Comparison of ENCODE assay signal across 12 mouse cellular contexts in the genomic region with DNA sequence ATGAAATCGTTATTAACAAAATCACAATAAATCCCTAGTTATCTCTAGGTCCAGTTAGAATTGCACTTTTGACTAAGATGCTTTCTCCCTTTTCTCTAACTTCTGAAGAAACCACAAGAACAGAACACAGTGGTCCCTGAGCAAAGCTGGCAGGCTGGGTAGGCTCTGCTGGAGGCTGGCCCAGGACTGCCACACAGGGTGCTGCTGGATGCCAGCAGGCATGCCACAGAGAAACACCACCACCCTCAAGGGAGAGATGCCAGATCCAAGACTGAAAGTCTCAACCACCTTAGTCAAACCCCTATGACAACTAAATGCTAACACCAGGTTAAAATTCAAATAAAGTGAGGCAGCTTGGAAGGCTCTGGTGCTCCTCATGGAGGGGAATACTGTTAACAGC. TPM values are rescaled to one million over a fixed set of nuclear protein-coding genes. Genes with fewer than 3 reads are reported as not detected.
DNase-seq lines count a peak whose midpoint lies in the region; ATAC-seq and TF ChIP-seq lines count a peak whose summit lies in the region.
"Had no signal": no experiment of that assay in that cellular context is flagged by ENCODE, and none has a peak within 500 bp of the region (broad histone marks: within the 10 kb centered on the region; RNA-seq: fewer than 3 reads in every experiment).

No protein-coding gene starts in this region.

- no peak overlapping the region for H3K9ac ChIP-seq in stomach, postnatal 0 days (ENCODE audit: low read length)
- H3K9ac ChIP-seq: hindbrain, embryonic 15.5 days; liver, embryonic 13.5 days; midbrain, embryonic 15.5 days had no signal

- WGBS in stomach, postnatal 0 days, result 80% methylated on average over 1 of the region's 1 CpGs

- no peaks in the 10 kb centered on the region for H3K9me3 ChIP-seq in stomach, postnatal 0 days (ENCODE audit: control insufficient read depth, low read length)
- H3K9me3 ChIP-seq: hindbrain, embryonic 15.5 days; liver, embryonic 13.5 days; midbrain, embryonic 15.5 days had no signal

- H3K36me3 ChIP-seq in stomach, postnatal 0 days (ENCODE audit: control insufficient read depth, insufficient read depth, low read length), result no peaks in the 10 kb centered on the region; the same call in 1 of the 2 replicates
- H3K36me3 ChIP-seq: midbrain, embryonic 15.5 days had no signal

- no peak for TF ChIP-seq CTCF in stomach, postnatal 0 days (IDR thresholded peaks at IDR 0.05; ENCODE audit: low read depth)

- H3K4me3 ChIP-seq in stomach, postnatal 0 days (ENCODE audit: low read depth, low read length), result no peak overlapping the region
- H3K4me3 ChIP-seq: hindbrain, embryonic 15.5 days; liver, embryonic 13.5 days; midbrain, embryonic 15.5 days had no signal

- peak; percentile 76 for DNase-seq in gastrocnemius, adult 18-20 months (ENCODE audit: low spot score)
- no peak for DNase-seq in gastrocnemius, postnatal 4 days (ENCODE audit: low spot score in 2 of 2)
- peak; percentile 13 for DNase-seq in testis, postnatal 14 days (ENCODE audit: low spot score)
- DNase-seq in testis, postnatal 10 days (ENCODE audit: low spot score), result no peak
- peak; percentile 58 for DNase-seq in kidney, postnatal 14 days
- no peak for DNase-seq in stomach, postnatal 0 days (ENCODE audit: low spot score)
- no peak for DNase-seq in embryo, embryonic 10 days (ENCODE audit: low spot score)
- no peak for DNase-seq in spleen, postnatal 14 days (ENCODE audit: low spot score in 2 of 2)
- DNase-seq: liver, embryonic 13.5 days; spleen, adult 18-20 months had no signal

- H3K4me1 ChIP-seq in stomach, postnatal 0 days (replicated peaks; ENCODE audit: control insufficient read depth, insufficient read depth), result no peaks in the 10 kb centered on the region; the same call in 1 of the 2 replicates
- H3K4me1 ChIP-seq: hindbrain, embryonic 15.5 days had no signal

- ATAC-seq in stomach, postnatal 0 days (ENCODE audit: low FRiP score, low TSS enrichment), result no peak
- ATAC-seq: midbrain, embryonic 15.5 days had no signal

- no peak overlapping the region for H3K4me2 ChIP-seq in stomach, postnatal 0 days (replicated peaks; ENCODE audit: low read depth)
- H3K4me2 ChIP-seq: hindbrain, embryonic 15.5 days; liver, embryonic 13.5 days; midbrain, embryonic 15.5 days had no signal

- H3K27ac ChIP-seq in stomach, postnatal 0 days (replicated peaks), result peak overlapping the region; percentile 35; the same call in 1 of the 2 replicates
- H3K27ac ChIP-seq: hindbrain, embryonic 15.5 days; liver, embryonic 13.5 days; midbrain, embryonic 15.5 days had no signal

- H3K27me3 ChIP-seq in stomach, postnatal 0 days (ENCODE audit: control insufficient read depth, insufficient read depth, low read length), result no peaks in the 10 kb centered on the region
- H3K27me3 ChIP-seq: hindbrain, embryonic 15.5 days; liver, embryonic 13.5 days; midbrain, embryonic 15.5 days had no signal

- TF ChIP-seq EP300 in stomach, postnatal 0 days (optimal IDR thresholded peaks at IDR 0.05), result no peak

RNA-seq across cellular contexts. Expression of a gene that starts 36.7 kb away (rescaled TPM):
- 10 to 100 TPM; 77.8 to 81.5 TPM for total RNA-seq in gastrocnemius, adult 18-20 months (2021)
- total RNA-seq in gastrocnemius, postnatal 4 days (2021), result 10 to 100 TPM; 46.6 to 47.2 TPM
- 41.4 and 47.8 TPM in 2 replicates for polyA plus RNA-seq in stomach, postnatal 0 days (2015; fragmentation: Nextera tagmentation; extraction: Ambion mirVana)

Comparison
In these comparisons a context has a peak if more than half of its experiments do, and no peak if none do; other contexts are left out.
1. DNase-seq: peak in gastrocnemius, adult 18-20 months (single experiment), testis, postnatal 14 days (single experiment) and kidney, postnatal 14 days (single experiment); none in gastrocnemius, postnatal 4 days (0 of 2), testis, postnatal 10 days (single experiment), stomach, postnatal 0 days (single experiment), embryo, embryonic 10 days (single experiment) and spleen, postnatal 14 days (0 of 2).